Mouse (Mus musculus) urinary bladder, postnatal 36 days (tissue): ENCODE data around the gene Phka1.
"Not testable (repeated sequence)": the region's sequence is repeated elsewhere in the genome, so short reads cannot be mapped to it uniquely, and the experiment has no call there.

ENCODE experiments used
- DNase-seq, 2 experiments: peaks; one replicate each; pipeline ENCODE4 v3.0.0; 2022; ENCODE audit warnings: low spot score in 2 of 2, mixed read lengths in 1 of 2

The Phka1 gene

GRCm38 (mm10) chrX:102643823-102644572 is at the start of gene Phka1:
Gene Phka1, minus strand, starts transcription at chrX:102644246.
- peak; percentile 71 to 77 for DNase-seq

DNA sequence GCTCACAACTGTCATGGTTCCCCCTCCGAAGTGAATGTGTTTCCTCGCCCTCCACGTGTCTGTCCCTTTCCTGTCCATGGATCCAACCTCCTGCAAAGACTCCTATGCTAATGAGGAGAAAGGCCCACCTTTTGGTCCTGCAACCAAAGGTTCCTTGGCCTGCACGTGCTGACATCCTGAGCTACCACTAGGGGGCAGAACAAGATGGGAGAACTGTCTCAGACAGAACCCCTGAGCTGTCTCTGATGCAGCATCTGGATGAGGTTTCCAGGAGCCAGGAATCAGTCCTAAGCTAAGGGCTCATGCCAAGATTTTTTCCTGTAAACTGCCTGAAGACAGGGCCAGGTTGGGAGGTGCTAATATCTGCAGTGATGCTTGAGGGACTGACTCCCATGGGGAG is 45.2 kb upstream of the Phka1 start:
- peak; percentile 0 to 5 for DNase-seq

GRCm38 (mm10) chrX:102686872-102687271 is 42.8 kb upstream of the Phka1 start, which contains the start of gene Gm3880:
Gene Gm3880, minus strand, starts transcription at chrX:102686972.
- DNase-seq = not testable (repeated sequence)

- not testable (repeated sequence) for DNase-seq
These were observed 40.7 kb upstream of the Phka1 start for GRCm38 (mm10) chrX:102684706-102685105.

DNA sequence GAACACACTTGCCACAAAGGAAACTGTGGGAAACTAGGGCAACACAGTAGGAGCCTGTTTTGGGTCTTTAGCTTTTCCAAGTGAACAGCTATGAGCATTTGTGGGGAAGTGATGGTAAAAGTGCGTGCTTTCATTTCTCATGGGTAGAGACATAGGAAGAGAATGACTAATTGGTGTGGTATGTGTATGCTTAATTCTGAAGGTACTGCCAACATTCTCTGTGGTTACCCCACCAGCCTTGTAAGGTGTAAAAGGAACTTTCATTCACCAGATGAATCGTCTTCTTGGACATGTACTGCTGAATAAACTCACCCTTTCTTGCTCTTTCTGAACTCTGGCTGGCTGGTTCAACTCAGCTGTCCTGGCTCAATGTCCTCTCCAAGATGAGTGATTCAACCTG is 22.6 kb upstream of the Phka1 start:
- DNase-seq = no peak

DNA sequence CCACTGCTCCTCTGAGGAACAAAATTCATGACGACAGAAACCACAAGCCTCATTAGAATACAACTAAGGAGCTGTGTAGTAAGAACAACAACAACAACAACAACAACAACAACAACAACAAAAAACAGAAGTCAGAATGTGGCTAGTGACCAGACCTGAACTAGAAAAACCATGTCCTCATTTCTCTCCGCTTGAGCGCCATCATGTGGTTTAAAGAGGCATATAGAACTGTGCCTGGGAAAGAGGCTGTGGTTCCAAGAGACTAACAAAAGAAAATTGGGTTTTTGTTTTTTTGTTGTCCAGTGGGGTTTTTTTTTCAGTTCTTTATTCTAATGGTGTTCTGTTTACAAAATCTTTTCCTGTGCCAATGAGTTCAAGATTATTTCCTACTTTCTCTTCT is 16.7 kb upstream of the Phka1 start:
- peak in 1 of 2 experiments; percentile 6 for DNase-seq

DNA sequence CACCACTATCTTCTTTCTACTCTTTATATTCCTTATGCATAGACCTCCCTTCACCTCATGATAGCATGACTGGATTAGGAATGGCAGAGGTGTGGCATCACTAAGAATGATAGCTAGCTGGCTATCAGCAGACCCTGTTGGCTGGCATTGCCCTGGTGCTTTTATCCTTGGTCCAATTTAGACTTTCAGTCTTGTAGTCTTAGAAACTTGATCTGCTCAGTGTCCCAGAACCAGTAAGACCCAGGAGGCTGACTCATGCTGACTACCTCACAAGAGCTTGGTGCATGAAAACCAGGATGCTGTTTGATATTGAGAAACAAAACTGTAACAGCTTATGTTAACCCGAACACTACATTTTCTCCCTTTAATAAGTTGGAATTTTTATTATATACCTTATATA is 1.6 kb upstream of the Phka1 start:
- no peak for DNase-seq

DNA sequence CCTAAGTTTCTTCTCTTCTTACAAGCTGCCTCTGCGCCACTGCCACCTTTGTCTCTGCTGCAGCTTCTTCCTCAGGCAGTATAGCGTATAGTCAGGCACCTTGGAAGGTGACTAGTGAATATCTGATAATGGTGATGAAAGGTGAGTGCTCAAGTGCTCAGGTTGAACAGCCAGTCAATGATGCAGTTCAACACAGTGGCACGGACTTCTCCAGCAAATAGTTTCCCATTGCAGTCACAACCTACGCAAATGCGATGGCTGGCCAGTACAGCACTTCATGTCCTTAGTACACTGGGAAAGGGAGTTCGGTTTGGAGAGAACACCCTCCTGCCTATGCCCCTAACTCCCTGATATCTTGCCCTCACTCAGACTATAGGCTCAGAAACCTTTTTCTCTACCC is 1.1 kb upstream of the Phka1 start:
- no peak for DNase-seq

DNA sequence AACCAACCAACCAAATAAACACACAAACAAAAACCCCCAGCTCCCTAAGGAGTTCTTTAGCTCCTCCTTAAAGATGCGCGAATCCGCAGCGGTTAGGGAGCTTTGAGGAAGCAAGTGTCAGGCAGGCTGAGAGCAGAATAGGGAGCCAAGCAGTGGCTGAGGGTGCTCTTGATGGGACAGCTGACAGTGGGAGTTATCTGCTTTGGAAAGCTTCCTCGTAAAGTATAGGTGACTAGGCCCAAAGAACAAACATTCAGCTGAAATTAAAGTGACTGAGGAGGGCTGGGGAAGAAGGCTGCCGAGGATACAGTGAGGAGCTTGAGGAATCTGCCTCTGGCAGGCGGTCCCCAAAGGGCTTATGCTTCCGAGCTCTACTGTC is 516 bp upstream of the Phka1 start:
- peak in 1 of 2 experiments; percentile 3 for DNase-seq

GRCm38 (mm10) chrX:102601269-102601668 is 42.8 kb downstream of the Phka1 start:
- DNase-seq = no peak

GRCm38 (mm10) chrX:102588560-102588959 is 55.5 kb downstream of the Phka1 start:
- no peak for DNase-seq

GRCm38 (mm10) chrX:102571186-102571585 is 72.9 kb downstream of the Phka1 start:
- peak in 1 of 2 experiments; percentile 2 for DNase-seq

DNA sequence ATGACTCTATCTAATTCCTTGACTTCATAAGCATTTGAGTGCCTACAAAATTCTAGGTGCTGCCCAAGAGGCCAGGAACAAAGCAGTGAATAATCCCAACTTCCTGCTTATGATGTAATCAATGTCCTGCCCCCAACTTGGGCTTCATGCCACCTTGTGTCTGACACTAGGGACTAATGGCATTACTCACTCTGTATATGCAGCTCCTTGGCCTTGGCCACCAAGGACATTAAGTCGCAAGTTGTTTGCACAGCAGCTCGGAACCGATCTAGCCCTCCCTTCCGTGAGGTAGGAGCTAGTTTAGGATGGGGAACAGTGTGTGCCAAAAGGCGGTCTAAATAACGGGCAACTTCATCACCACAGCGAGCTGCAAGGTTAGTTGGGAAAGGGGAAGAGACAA is 87.1 kb downstream of the Phka1 start:
- no peak for DNase-seq

- no peak for DNase-seq
These were observed 134.8 kb downstream of the Phka1 start for GRCm38 (mm10) chrX:102509205-102509604.

DNA sequence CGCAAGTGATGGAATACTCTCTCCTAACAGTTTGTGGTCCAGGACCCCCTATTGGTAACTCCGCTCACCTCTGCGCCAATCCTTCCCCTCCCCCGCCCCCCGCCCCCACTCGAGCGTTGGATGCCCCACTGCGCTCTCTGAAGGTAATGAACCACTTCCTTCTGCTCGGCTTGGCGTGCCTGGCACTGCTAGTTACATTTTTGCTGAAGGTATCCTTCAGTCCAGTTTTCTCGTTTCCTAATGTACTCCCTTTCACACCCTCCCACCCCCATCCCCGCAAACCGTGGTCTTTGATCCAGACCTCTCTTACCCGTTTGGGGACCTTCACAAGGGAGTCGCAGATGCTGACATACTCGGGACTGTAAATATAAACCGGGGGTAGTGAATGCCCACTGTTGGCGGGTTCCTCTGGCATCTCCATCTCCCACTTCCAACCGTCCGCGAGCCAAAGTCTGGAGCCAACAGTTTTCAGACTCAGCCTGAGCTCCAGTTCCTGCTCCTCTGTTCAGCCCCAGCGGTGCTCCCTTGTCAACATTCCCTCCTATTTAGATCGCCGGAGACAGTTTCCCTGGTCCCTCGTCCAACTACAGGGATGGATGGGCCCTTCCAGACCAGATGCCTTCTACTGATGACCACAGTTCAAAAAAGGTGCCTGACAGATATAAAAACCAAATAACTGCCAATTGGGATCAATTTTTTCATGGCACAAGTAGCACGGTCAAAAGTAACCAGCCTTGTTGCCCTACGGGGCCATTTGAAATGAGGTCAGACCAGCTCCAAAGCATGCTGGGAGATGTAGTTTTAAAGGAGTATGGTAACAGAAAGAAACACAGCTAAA is 139.2 kb downstream of the Phka1 start, which contains the start of gene Hdac8:
Gene Hdac8, minus strand, starts transcription at position 716 of the 838 bp plus-strand sequence.
- peak; percentile 34 to 37 for DNase-seq

GRCm38 (mm10) chrX:102504179-102504578 is 139.9 kb downstream of the Phka1 start:
- no peak for DNase-seq

- DNase-seq = no peak
These were observed 149.9 kb downstream of the Phka1 start for GRCm38 (mm10) chrX:102493992-102494730.

DNA sequence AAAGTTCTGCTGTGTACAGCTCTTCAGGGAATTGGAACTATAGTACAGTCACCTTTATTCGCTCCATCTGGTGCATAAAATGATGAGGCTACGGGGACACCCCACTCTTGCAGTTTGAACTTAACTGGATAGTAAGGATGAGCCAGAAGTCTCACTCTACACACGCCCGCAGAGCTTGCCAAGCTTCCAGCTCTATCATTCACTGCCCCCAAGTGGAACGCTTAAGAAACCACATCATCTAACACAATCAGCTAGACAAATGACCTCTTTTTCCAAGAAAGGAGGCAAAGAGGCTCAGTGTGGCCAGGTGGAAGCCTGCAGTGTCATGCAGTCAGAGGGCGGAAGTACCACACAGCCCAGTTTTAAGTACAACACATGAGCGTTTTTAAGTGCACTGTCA is 158.5 kb downstream of the Phka1 start:
- DNase-seq = no peak

DNA sequence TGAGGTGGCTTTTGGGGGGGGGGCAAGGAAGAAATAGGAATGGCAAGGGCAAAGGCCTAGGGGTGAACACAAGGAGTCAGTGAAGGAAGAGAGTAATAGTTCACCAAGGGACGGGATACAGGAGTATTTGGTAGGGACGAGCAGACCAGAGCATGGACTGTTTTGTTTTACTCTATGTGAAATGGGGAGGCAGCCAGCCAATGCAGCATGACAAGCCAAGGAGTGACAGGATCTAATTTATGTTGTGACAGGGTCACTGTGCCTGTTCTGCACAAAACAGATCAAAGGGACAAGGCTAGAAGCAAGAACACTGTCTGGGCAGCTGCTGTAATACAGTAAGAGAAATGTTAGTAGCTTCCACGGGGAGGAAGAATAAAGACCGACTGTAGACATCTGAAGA is 164.4 kb downstream of the Phka1 start:
- DNase-seq = no peak

DNA sequence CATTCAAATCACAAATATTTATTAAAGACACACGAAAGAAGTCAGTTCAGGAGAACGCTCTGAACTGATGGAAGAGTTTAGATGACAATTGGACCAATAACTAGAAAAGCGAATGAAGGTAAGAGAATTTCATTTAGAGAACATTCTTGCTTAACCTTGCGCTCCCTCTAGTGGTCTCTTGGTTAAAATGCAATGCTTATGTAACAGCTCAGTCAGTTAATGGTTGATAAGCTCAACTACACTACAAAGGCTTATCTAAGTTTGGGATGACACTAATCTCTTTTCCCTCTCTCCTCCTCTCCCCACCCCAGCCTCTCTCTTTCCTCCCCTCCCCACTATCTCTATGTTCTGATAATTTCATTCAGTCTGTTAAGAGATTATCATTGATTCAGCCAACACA is 165.1 kb downstream of the Phka1 start:
- no peak for DNase-seq

DNA sequence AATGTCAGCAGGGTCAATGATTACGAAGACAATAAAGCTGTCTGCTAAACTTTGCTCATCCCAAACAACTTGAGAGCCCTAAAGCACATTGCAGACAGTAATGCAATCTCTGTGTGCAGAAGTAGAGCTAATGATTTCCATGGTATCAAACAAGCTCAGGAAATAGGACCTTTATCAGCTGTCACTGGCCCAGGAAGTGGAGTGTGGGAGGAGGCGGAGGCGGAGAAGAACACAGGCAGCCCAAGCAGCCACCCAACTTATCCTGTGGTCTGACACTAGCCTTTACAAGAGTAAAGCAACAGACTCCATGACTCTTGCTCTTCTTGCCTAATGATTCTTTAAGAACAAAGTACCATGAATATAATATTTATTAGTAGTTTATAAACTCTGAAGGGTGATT is 165.6 kb downstream of the Phka1 start:
- no peak for DNase-seq

- DNase-seq = peak; percentile 21 to 56
These were observed 167.3 kb downstream of the Phka1 start for GRCm38 (mm10) chrX:102476784-102477183.
